Mouse (Mus musculus) layer of hippocampus, adult 11-12 months (tissue): ENCODE data around the gene Ccnt2.
"Not testable (repeated sequence)": the region's sequence is repeated elsewhere in the genome, so short reads cannot be mapped to it uniquely, and the experiment has no call there.

Source experiments
- DNase-seq: peaks from one replicate; pipeline ENCODE4 v3.0.0; 2022; ENCODE audit warnings: low spot score

Ccnt2 gene

GRCm38 (mm10) chr1:127773803-127774500, at the start of gene Ccnt2:
Ccnt2 (plus strand) TSS chr1:127774164.
- DNase-seq, result peak; percentile 99

DNA sequence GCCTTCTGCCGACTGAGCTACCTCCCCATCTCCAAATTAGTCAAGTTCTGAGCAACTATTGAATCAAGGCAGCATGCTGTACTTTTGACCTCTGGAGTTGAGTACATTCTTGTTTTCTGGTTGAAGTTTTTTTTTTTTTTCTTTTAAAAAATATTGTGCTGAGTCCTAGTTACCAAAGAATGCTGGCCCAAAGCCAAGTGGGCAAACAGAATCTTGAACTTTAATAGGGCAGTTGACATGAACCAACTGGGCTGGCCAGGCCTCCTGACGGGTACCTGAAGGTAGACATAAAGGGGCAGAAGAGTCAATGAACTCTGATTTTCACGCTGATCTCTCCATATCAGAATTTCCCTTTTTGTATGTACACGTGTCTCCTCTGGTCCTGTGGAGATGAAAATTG, 44.9 kb upstream of the Ccnt2 start, which contains the start of gene Acmsd:
Acmsd (plus strand) TSS at position 318 of the 400 bp plus-strand sequence.
- no peak for DNase-seq

DNA sequence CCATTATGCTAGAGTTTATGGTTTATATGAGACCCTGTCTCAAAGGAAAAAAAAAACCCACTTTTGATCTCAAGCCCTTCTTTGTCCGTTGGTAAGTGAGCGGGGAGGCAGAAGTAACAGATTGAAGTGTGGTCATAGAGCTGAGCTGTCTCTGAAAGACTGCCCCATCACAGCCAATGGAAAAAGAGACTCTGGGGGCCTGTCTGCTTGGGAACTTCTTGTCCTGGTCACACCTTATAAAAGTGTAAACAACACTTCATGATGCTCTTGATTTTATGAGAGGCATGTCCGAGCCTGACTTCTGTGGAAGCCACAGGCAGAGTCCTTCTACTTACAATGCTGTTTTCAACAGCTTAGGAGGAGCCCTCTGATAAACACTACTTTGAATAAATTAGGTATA, 42.9 kb upstream of the Ccnt2 start:
- no peak for DNase-seq

DNA sequence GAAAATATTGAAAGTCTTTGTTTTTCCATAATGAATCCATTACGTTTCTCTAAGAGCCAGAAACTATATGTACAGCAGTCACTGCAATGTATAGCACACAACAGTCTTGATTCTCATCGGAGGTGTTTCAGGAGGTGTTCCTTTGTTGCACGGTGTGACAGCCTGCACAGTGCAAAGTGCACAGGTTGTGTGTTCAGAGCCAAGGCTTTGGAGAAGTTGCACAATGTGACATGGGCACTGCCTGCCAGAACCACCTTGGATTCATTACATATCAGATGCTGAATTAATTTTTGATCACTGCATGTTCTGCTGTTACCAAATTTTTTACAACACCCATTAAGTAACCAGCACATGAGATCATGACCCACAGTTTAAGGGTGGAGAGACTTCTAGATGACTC, 41.5 kb upstream of the Ccnt2 start:
- DNase-seq, result no peak

DNA sequence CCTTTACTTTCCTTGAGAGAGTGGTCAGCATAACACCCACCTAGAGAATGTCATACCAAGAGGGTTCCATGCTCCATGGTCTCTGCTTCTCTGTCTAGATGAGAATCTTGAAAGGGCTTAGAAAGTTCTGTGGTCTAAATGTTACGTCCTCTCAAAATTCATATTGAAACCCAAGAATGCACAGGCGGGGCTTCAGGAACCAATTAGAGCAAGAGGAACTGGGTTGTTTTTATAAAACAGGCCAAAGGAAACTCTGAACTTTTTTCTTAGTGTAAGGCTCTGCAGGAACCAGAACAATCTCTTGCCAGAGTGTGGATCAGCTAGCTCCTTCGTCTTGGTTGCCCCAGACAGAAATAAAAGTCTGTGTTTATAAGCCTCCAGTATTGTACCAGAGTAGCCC, 41.1 kb upstream of the Ccnt2 start:
- no peak for DNase-seq

DNA sequence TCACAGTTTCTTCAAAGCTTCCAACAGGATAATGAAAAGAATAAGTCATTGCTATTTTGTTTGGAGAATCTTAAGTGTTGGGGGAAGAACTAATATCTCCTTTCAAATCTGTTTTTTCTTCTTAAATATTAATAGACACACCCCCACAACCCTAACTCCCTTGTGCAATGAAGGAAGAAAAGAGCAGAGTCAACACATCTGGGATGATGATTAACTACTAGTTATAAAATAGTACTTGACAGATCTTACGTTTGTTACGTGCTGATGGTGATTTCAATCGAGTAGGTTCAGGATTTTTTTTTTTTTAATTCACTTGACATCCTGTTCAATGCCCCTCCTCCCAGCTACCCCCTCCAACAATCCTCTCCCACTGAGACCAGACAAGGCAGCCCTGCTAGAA, 38.6 kb upstream of the Ccnt2 start:
- DNase-seq, result no peak

GRCm38 (mm10) chr1:127750401-127751102, 23.4 kb upstream of the Ccnt2 start:
- DNase-seq, result no peak

- no peak for DNase-seq
Measured at GRCm38 (mm10) chr1:127755806-127756205, 18.2 kb upstream of the Ccnt2 start.

- no peak for DNase-seq
Measured at GRCm38 (mm10) chr1:127756331-127757163, 17.4 kb upstream of the Ccnt2 start.

DNA sequence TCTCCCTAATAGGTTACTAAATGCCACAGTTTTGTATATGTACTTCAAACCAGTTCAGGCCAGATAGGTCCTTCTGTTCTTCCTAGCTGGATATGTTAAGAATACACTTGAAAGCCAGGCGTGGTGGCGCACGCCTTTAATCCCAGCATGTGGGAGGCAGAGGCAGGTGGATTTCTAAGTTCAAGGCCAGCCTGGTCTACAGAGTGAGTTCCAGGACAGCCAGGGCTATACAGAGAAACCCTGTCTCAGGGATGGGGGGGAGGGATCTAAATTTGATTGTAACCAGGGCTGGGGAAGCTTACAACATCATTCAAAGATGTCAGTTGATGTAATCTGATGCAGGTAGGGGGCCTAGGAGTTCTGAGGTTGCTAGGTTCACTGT, 16.8 kb upstream of the Ccnt2 start:
- not testable (repeated sequence) for DNase-seq

DNA sequence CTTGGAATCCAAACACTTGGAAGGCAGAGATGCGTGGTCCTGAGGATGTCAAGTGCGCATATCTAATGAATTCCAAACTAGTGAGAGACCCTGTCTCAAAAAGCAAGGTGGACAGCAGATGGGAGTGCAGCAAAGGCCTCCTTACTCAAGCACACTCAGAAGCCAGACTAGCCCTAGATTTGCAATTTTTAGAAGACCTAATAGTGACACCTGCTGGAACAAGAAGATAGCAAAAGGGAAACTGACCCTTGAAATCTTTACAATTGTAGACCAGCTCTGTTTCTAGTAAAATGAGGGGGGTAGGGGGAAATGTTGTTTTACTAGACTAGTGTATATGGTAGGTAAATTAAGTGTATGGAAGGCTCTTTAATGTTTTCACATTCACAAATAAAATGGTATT, 8.5 kb upstream of the Ccnt2 start:
- DNase-seq, result no peak

- DNase-seq, result no peak
Measured at GRCm38 (mm10) chr1:127766741-127767140, 7.2 kb upstream of the Ccnt2 start.

GRCm38 (mm10) chr1:127773198-127773802, 664 bp upstream of the Ccnt2 start:
- no peak for DNase-seq

- DNase-seq, result no peak
Measured at GRCm38 (mm10) chr1:127774501-127774880, 527 bp downstream of the Ccnt2 start.

DNA sequence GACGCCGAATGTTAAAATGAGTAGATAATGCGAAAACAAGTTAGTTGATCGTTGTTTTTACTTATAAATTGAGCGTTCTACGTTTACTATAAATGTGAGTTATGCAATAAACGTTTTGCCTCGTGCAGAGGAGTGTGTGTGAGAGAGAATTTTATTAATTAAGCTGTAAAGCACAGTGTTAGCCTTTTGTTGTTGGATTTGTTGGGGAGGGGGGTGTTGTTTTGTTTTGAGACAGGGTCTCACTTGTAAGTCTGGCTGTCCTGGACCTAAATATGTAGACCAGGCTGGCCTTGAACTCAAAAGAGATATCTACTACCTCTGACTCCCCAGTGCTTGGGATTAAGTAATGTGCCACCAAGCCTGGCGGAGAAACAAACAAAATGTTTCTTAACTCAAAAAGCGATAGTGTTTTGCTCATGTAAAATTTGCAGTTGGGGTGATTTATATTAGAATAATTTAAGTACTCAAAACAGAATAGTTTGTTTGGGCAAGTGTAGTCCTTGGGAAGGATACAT, 1.3 kb downstream of the Ccnt2 start:
- no peak for DNase-seq

- DNase-seq, result no peak
Measured at GRCm38 (mm10) chr1:127776246-127776645, 2.3 kb downstream of the Ccnt2 start.

- DNase-seq, result no peak
Measured at GRCm38 (mm10) chr1:127778611-127779010, 4.6 kb downstream of the Ccnt2 start.

GRCm38 (mm10) chr1:127780142-127780541, 6.2 kb downstream of the Ccnt2 start:
- no peak for DNase-seq

- DNase-seq, result no peak
Measured at GRCm38 (mm10) chr1:127780849-127781248, 6.9 kb downstream of the Ccnt2 start.

DNA sequence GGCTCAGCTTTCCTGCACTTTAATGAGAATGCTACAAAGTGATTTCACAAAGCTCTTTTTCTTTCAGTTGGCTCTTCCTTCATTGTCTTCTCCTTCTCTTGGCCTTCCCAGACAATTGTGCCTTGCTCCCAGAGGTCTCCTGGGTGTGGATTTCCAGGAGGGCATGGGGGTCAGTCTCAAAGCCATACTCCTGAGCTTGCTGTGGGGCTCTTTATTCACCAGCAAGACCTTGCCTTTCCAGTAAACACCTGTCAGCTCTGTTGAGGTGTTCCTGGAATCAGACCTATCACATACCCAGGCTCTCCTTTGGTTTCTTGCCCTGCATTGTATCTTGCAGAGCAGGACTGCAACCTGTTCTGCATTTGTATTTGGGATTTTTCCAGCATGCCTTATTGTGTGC, 9.9 kb downstream of the Ccnt2 start:
- no peak for DNase-seq

GRCm38 (mm10) chr1:127785882-127786281, 11.9 kb downstream of the Ccnt2 start:
- DNase-seq, result no peak

GRCm38 (mm10) chr1:127788943-127789342, 15.0 kb downstream of the Ccnt2 start:
- DNase-seq, result no peak
